Mouse (Mus musculus) midbrain, embryonic 12.5 days (tissue): ENCODE data around the gene Dexi. TPM values are rescaled to one million over a fixed set of nuclear protein-coding genes. Genes with fewer than 3 reads are reported as not detected.

ENCODE experiments used
- ATAC-seq: fragments of 200-750 bp; cut with Nextera tagmentation; 2 replicates; pipeline ENCODE4 v1.8.0; 2017; ENCODE audit warnings: low read depth, moderate TSS enrichment, moderate library complexity; ENCODE audit not compliant: low FRiP score
- H3K27ac ChIP-seq: fragments of 300-500 bp; sonication (generic); replicated peaks from 2 replicates; pipeline ENCODE4 v1.5.1; 2016; ENCODE audit warnings: mild to moderate bottlenecking
- H3K27me3 ChIP-seq: fragments of 300-500 bp; sonication (generic); 2 replicates; pipeline ENCODE4 v1.6.1; 2016; ENCODE audit warnings: mild to moderate bottlenecking
- H3K36me3 ChIP-seq: fragments of 300-500 bp; sonication (generic); 2 replicates; pipeline ENCODE4 v1.6.1; 2016
- H3K4me1 ChIP-seq: fragments of 300-500 bp; sonication (generic); 2 replicates; pipeline ENCODE4 v1.6.1; 2016
- H3K4me2 ChIP-seq: fragments of 300-500 bp; sonication (generic); replicated peaks from 2 replicates; pipeline ENCODE4 v1.6.1; 2016; ENCODE audit warnings: mild to moderate bottlenecking, moderate library complexity
- H3K4me3 ChIP-seq: fragments of 300-500 bp; sonication (generic); 2 replicates; pipeline ENCODE4 v1.5.1; 2016; ENCODE audit warnings: mild to moderate bottlenecking
- H3K9ac ChIP-seq: fragments of 300-500 bp; sonication (generic); replicated peaks from 2 replicates; pipeline ENCODE4 v1.6.1; 2016; ENCODE audit warnings: mild to moderate bottlenecking, moderate library complexity
- H3K9me3 ChIP-seq: fragments of 300-500 bp; sonication (generic); 2 replicates; pipeline ENCODE4 v1.6.1; 2016; ENCODE audit warnings: mild to moderate bottlenecking
- WGBS: fragments of 180-500 bp; shearing (Covaris S2); methylation state at CpG from one replicate; pipeline ENCODE4 v1.1.7; 2016; 5-methylcytosine and 5-hydroxymethylcytosine counted together
- polyA plus RNA-seq: library from polyadenylated mRNA; unstranded; fragments of >200 nt; fragmentation: Nextera tagmentation; extraction: Ambion mirVana; gene quantifications from 2 replicates; pipeline ENCODE4 v1.2.1, GENCODE M21; 2016

Dexi gene
- polyA plus RNA-seq, 1 experiment from 2014 or later, result 26.2 TPM

DNA sequence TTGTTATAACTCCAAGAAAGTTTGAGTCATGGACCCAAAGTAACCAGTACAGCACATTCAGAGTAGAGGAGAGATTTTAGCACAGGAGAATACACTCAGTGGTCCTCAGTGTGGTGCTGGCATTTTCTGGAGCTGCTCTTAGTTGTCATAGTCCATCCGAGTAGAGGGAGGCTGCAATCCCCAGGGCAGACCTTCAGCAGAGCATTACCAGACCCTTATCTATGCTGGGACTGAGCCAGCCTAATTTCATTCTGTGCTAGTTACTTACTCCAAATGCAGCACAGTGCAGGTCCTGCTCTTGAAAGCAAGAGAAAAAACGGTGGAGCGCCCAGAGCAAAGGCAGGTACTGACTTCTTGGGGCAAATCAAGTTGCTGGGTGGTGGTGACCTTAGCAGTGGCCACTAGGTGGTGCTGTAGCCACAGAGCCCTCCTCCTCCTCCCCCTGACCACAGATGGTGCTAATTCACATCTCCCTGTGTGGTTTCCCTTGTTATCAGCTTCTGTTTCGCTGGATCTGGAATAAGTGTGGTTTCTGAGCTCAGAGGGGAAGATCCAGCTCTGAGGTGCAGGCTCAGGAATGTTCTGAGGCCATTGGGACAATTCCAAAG lies 22.5 kb upstream of the Dexi start:
- 32% methylated on average over 4 of the region's 4 CpGs for WGBS

DNA sequence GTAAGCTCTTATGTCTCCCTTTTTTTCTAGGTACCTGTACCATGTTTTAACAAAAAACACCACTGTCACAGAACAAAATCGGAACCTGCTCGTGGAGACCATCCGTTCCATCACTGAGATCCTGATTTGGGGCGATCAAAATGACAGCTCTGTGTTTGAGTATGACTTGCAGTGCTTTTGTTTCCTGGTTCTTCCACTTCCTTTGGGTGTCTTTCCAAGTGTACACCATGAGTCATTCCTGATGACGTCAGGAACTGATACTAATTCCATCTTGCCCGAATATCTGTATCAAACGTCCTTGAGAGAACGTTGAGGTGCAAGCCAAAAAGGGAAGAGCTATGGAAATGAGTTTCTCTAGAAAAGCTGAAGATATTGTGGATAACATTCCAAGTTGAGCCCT lies 17.1 kb upstream of the Dexi start:
- H3K4me3 ChIP-seq, result no peak overlapping the region
- no peaks in the 10 kb centered on the region for H3K27me3 ChIP-seq
- H3K4me1 ChIP-seq, result no peaks in the 10 kb centered on the region
- ATAC-seq, result no peak
- WGBS, result 93% methylated on average over 8 of the region's 8 CpGs
- no peaks in the 10 kb centered on the region for H3K9me3 ChIP-seq
- no peak overlapping the region for H3K9ac ChIP-seq
- H3K4me2 ChIP-seq, result no peak overlapping the region
- H3K27ac ChIP-seq, result no peak overlapping the region
- peaks cover 22% of the 10 kb centered on the region for H3K36me3 ChIP-seq

More for the DNA sequence above, 22.5 kb upstream of the Dexi start:
- Histone ChIP-seq H3K4me1 (no peaks in the 10 kb centered on the region), H3K9me3 (no peaks in the 10 kb centered on the region), H3K9ac (no peak overlapping the region), H3K27ac (no peak overlapping the region), H3K36me3 (peaks cover 32% of the 10 kb centered on the region), H3K4me2 (no peak overlapping the region), H3K27me3 (no peaks in the 10 kb centered on the region), H3K4me3 (no peak overlapping the region)
- ATAC-seq, result peak; percentile 74

DNA sequence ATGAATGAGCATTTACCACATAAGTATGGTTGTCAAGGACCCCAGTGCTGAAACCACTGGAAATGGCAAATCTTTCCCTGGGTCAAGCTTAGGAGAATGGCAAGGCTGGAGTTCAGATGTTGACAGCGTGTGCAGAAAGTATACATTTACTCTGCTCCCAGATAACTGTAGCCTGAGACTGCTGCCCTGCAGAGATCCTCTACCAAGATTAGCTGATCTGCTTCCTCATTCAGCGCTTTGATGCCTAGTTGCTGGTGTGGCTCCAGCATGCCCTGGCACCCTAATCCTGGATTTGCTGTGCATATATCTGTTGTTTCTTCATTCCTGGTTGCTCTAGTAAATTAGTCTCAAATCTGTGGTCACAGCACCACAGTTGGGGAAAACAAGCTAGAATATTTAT lies 11.0 kb upstream of the Dexi start:
- Histone ChIP-seq H3K9me3 (no peaks in the 10 kb centered on the region), H3K4me2 (no peak overlapping the region), H3K36me3 (no peaks in the 10 kb centered on the region; the same call in 1 of the 2 replicates), H3K4me3 (no peak overlapping the region), H3K9ac (no peak overlapping the region), H3K27ac (no peak overlapping the region), H3K4me1 (no peaks in the 10 kb centered on the region), H3K27me3 (no peaks in the 10 kb centered on the region)
- ATAC-seq, result no peak
- 93% methylated on average over 2 of the region's 2 CpGs for WGBS

DNA sequence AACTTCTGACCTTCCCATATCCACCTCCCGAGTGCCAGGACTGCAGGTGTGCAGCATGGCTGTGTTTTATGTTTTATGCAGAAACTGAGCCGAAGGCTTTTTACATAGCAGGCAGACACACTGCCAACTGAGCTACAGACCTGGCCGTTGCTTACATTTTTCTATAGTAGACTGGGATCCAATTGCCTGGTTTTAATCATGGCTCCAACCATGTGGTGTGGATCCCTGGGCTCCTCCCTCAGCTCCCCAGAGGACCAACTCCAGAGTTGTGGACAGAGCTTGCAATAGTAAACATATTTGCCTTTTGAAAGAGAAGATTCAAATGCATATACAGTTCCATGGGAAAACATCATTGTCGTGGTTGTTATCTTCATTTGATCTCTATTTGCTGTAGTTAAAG lies 8.7 kb upstream of the Dexi start:
- Histone ChIP-seq H3K27ac (no peak overlapping the region), H3K4me2 (no peak overlapping the region), H3K4me3 (no peak overlapping the region), H3K36me3 (no peaks in the 10 kb centered on the region; the same call in 1 of the 2 replicates), H3K9me3 (no peaks in the 10 kb centered on the region), H3K4me1 (peaks cover 4% of the 10 kb centered on the region), H3K9ac (no peak overlapping the region), H3K27me3 (no peaks in the 10 kb centered on the region)
- ATAC-seq, result no peak
- WGBS, result 88% methylated on average over 4 of the region's 4 CpGs

DNA sequence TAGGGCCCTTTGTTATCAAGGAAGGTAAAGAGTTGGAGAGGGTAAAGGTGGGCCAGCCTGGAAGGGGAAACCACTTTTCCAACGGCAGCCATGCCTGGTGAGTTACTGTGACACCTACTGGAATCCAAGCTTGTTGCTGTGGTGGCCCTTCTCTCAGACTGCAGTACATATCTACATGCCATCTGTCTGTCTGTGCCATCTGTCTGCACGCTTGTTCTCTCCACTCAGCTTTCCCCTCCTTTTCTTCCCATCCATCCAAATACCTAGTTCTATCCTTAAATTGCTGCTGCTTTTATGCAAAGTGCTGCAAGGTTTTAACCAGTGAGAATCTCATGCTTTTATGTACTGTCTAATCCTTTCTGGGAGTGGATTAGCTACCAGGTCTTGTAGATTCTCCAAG lies 6.7 kb upstream of the Dexi start:
- ATAC-seq, result no peak
- no peaks in the 10 kb centered on the region for H3K9me3 ChIP-seq
- 85% methylated on average over 2 of the region's 2 CpGs for WGBS
- H3K27me3 ChIP-seq, result no peaks in the 10 kb centered on the region
- H3K4me3 ChIP-seq, result no peak overlapping the region
- H3K4me1 ChIP-seq, result peaks cover 13% of the 10 kb centered on the region
- H3K4me2 ChIP-seq, result no peak overlapping the region
- no peaks in the 10 kb centered on the region; the same call in 1 of the 2 replicates for H3K36me3 ChIP-seq
- no peak overlapping the region for H3K9ac ChIP-seq
- H3K27ac ChIP-seq, result no peak overlapping the region

DNA sequence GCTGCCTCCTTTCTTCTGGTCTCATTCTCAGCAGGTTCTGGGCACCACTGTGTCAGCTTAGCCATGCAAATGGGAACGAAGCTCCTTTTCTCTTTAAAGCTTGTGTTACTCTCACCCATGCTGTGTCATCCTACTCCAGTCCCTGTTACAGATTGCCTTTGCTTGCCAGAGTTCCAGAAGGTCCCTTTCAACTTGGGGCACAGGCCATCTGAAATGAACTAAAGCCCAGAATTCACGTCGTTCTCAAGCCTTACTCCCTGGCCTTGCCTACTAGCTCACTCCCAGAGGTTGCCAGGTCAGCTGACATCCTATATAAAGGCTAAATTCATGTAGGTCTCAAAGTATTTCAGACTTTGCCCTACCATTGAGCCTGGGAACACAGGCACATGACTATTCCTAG lies 6.1 kb upstream of the Dexi start:
- WGBS, result 72% methylated on average over 3 of the region's 3 CpGs

DNA sequence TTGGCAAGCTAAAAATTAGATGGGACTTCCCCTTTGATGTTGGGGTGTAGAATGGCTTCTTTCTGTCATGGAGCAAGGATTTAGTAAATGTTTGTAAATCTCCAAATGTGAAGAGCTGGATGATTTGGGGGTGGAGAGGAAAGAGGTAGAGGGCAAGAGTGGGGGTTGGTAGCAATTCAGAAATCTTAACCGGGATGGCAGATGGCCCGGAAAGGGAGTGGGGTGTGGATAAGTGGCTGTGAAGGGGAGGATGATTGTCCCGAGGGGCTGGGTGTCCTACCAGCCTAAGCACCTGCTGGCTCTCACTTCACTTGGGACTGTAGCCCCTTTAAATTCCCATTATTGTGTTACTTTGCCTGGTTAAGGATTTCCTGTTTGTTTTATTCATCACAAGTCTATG lies 4.0 kb upstream of the Dexi start:
- Histone ChIP-seq H3K4me2 (0 out of 2 replicates have a peak overlapping the region, but pooled peaks have one; percentile 76), H3K4me3 (no peak overlapping the region)

More for the DNA sequence above, 6.1 kb upstream of the Dexi start:
- Histone ChIP-seq H3K9ac (no peak overlapping the region), H3K36me3 (no peaks in the 10 kb centered on the region; the same call in 1 of the 2 replicates), H3K4me2 (no peak overlapping the region), H3K4me1 (peaks cover 13% of the 10 kb centered on the region), H3K27me3 (no peaks in the 10 kb centered on the region), H3K9me3 (no peaks in the 10 kb centered on the region), H3K27ac (no peak overlapping the region), H3K4me3 (no peak overlapping the region)
- no peak for ATAC-seq

DNA sequence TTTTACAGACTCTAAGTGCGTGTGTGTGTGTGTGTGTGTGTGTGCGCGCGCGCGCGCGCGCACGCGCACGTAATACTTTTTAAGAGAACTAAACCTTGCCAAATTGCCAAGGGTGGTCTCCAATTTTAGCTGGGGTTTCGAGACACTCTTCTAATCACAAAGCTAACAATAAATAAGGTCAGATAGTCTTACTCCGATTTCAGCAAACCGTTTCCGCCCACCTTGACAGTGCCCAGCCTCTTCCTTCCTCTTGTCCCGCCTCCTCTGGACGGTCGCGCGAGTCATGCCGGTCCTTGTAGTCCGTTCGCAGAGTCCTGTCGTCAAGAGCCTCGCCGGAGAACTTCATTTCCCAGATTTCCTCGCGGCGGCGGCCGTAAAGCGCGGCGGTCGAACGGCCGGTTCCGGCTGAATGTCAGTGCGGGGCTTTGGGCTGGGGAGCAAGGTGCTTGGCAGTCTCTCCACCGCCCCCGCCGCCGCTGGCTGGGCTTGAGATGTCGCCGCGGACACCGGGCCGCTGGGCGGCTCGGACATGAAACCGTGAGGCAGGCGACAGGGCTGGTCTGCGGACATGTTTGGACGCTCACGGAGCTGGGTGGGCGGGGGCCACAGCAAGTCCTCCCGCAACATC lies 2.3 kb upstream of the Dexi start, which contains the start of gene Clec16a:
Gene Clec16a (plus strand): TSS at position 345 of the 628 bp plus-strand sequence.
- H3K4me3 ChIP-seq, result peak within 1 kb of the TSS; percentile 87
- peaks cover 34% of the 10 kb centered on the region for H3K4me1 ChIP-seq
- ATAC-seq, result peak; percentile 89
- H3K4me2 ChIP-seq, result peak within 1 kb of the TSS; percentile 76
- peak within 1 kb of the TSS; percentile 86 for H3K9ac ChIP-seq
- no peaks in the 10 kb centered on the region; the same call in 1 of the 2 replicates for H3K36me3 ChIP-seq
- WGBS, result under 1% methylated on average over 58 of the region's 58 CpGs
- no peak within 1 kb of the TSS for H3K27ac ChIP-seq
- no peaks in the 10 kb centered on the region for H3K27me3 ChIP-seq
- H3K9me3 ChIP-seq, result no peaks in the 10 kb centered on the region

More for the DNA sequence above, 4.0 kb upstream of the Dexi start:
- Histone ChIP-seq H3K4me1 (peaks cover 16% of the 10 kb centered on the region), H3K9ac (no peak overlapping the region), H3K9me3 (no peaks in the 10 kb centered on the region), H3K27ac (no peak overlapping the region), H3K36me3 (no peaks in the 10 kb centered on the region; the same call in 1 of the 2 replicates), H3K27me3 (no peaks in the 10 kb centered on the region)
- ATAC-seq, result no peak
- WGBS, result 69% methylated on average over 3 of the region's 3 CpGs

DNA sequence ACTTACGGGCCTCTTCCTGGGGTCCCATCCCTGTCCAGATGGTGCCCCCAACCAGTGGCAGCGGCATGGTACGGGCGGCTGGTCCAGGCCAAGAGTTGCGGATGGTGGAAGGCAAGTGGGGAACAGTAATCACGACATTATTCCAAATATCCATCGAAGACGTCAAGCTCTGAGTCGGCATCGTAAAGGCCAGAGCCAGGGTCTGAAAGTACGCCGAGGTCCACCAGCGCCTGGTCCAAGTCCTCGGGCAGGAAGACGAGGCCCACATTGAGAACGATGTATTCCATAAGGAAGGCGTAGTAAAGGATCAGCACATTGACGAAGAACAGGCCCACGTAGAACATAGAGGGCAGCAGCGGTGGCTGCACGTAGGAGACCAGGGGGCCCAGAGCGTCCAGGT lies 588 bp downstream of the Dexi start:
- peak overlapping the region; percentile 81 for H3K4me2 ChIP-seq
- peak overlapping the region; percentile 87 for H3K27ac ChIP-seq
- no peaks in the 10 kb centered on the region for H3K27me3 ChIP-seq
- ATAC-seq, result 0 out of 2 replicates have a peak, but pooled peaks have one; percentile 4
- H3K4me1 ChIP-seq, result peaks cover 47% of the 10 kb centered on the region
- H3K36me3 ChIP-seq, result no peaks in the 10 kb centered on the region
- no peaks in the 10 kb centered on the region for H3K9me3 ChIP-seq
- 2% methylated on average over 22 of the region's 22 CpGs for WGBS
- peak overlapping the region; percentile 91 for H3K9ac ChIP-seq
- H3K4me3 ChIP-seq, result peak overlapping the region; percentile 92

DNA sequence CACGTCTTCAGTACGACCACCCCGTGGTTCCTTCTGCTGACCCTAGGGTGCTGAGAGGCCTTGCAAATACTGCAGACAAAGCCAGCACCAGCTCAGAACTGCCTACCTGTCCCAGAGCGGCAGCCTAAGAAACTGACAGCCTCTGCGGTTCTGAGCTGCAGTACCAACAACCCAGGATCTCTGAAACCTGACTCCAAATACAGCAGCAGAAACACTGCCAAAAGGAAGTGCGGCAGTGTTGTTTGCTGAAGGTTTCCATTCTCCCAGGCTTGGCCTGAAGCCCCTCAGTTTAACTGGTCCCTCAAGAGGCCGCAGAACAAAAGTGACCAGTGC lies 1.3 kb downstream of the Dexi start:
- Histone ChIP-seq H3K4me3 (peak overlapping the region; percentile 92), H3K9me3 (no peaks in the 10 kb centered on the region), H3K27ac (no peak overlapping the region), H3K4me1 (peaks cover 42% of the 10 kb centered on the region), H3K36me3 (no peaks in the 10 kb centered on the region), H3K4me2 (peak overlapping the region; percentile 81), H3K9ac (peak overlapping the region; percentile 91), H3K27me3 (no peaks in the 10 kb centered on the region)
- 38% methylated on average over 7 of the region's 7 CpGs for WGBS
- no peak for ATAC-seq

DNA sequence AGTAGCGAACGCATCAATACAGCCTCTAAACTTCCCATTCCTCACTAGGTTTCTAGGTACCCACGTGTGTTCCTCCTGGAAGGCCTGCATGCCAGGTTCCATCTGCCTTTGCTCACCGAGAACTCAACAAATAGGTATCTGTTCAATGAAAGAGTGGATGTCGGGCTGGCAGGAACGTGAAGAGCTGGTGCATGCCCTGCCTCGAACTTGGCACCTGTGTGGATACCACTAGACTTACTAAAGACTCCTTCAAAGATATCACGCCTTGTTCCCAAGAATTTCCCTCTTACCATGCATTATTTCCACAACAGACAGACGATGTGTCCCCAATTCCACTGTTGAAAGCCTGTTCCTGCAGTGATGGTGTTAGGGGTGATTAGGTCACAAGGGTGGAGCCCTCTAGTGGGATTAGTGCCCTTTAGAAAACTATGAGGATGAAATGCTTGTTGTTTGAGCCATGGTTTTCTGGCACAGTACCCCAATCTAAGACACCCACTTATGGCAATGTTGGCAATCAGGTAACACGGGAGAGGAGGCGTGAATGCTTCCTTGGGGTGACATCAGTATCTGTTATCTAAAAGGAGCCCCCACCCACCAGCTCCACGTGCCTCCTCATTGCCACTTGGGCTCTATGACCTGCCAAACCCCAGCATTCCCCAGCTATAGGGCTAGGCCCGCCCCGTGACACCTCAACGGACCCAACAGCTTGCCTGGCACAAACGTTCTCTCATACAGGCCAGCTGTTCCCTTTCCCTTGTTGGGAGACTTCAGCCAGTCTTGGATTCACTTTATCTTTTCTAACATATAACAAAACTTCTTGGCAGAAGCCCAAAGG lies 1.9 kb downstream of the Dexi start:
- peaks cover 3% of the 10 kb centered on the region; the same call in 1 of the 2 replicates for H3K36me3 ChIP-seq
- H3K9me3 ChIP-seq, result no peaks in the 10 kb centered on the region
- 73% methylated on average over 16 of the region's 16 CpGs for WGBS
- peak overlapping the region; percentile 91; the same call in 1 of the 2 replicates for H3K9ac ChIP-seq
- H3K27me3 ChIP-seq, result no peaks in the 10 kb centered on the region
- peaks cover 36% of the 10 kb centered on the region for H3K4me1 ChIP-seq
- peak overlapping the region; percentile 92 for H3K4me3 ChIP-seq
- H3K4me2 ChIP-seq, result peak overlapping the region; percentile 81
- no peak for ATAC-seq
- no peak overlapping the region for H3K27ac ChIP-seq

DNA sequence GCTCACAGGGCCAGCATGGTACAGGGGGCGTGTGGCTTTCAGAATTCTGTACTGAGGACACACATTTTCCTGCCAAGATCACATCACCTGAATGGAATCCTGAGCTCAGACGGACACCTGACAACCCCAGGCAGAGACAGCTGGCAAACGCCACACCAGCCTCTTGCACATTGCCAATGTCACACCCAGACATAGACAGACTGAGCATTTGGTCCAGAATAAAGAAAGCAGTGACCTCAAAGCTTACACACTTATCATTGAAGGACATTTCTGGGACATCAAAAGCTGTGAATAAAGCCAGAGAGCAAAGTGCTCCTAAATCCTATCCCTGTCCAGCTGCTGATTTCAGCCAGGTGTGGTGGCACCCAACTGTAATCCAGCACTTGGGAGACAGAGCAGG lies 5.9 kb downstream of the Dexi start:
- no peak overlapping the region for H3K4me3 ChIP-seq
- peaks cover 31% of the 10 kb centered on the region for H3K4me1 ChIP-seq
- H3K36me3 ChIP-seq, result peaks cover 9% of the 10 kb centered on the region
- no peaks in the 10 kb centered on the region for H3K9me3 ChIP-seq
- H3K9ac ChIP-seq, result no peak overlapping the region
- 83% methylated on average over 3 of the region's 3 CpGs for WGBS
- H3K4me2 ChIP-seq, result no peak overlapping the region
- H3K27ac ChIP-seq, result no peak overlapping the region
- no peak for ATAC-seq
- H3K27me3 ChIP-seq, result no peaks in the 10 kb centered on the region
